Mouse (Mus musculus) telencephalon, adult 2 months (tissue): ENCODE results near the gene Ddah1.
"Not testable (repeated sequence)": the region's sequence is repeated elsewhere in the genome, so short reads cannot be mapped to it uniquely, and the experiment has no call there.

Experiments used
- DNase-seq: peaks from one replicate; pipeline ENCODE4 v3.0.0-alpha.2; 2011; ENCODE audit warnings: low read depth, low spot score

Ddah1 gene

GRCm38 (mm10) chr3:145862521-145862920 is 104.0 kb downstream of the Ddah1 start:
- no peak for DNase-seq

DNA sequence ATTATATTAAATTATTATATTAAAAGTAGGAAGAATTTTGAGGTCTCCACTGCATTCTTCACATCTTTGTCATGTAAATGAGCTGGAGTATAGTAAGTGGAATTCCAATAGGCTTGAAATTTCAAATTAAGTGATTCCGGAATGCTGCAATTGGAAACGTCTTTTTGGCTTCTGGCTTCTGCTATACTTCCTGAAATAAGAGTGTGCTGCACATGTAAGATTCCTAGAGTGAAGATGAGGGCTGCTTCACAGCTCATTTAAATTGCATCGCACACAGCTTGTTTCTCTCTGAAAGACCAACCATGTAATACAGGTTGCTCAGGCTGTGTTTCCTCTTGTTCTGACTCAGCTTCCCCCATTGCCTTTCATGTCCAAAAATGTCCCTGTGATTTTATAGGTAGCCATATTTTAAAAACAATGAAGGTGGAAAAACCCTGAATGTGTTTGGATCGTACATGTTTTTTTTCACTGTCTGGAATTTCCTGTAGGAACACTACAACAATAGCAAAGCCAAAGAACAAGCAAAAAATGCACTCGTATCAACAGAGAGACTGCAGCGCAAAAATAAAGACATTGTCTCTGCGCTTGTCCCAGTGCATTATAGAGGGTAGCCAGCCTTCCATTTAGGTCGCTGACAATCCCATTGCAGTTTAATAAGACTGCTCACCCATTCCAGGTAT is 105.7 kb downstream of the Ddah1 start:
- DNase-seq: no peak

GRCm38 (mm10) chr3:145864713-145865233 is 106.3 kb downstream of the Ddah1 start:
- DNase-seq: no peak

DNA sequence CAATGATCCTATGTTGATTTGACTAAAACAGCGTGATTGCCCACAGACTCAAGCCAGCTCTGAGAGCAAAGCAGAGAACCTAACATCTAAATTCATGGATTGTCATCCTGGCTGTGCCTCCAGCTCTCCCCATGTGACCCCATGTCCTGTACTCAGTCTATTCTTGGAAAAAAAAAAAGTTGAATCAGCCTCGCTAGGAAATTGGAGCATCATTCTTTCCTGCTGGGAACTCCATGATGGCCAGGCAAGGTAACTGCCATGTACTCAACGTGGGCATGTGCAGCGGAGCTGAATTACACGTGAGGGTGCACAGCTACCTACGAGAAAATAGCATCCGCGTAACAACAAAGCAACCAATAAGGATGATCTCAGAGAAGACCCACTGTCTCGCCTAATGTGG is 114.2 kb downstream of the Ddah1 start:
- no peak for DNase-seq

DNA sequence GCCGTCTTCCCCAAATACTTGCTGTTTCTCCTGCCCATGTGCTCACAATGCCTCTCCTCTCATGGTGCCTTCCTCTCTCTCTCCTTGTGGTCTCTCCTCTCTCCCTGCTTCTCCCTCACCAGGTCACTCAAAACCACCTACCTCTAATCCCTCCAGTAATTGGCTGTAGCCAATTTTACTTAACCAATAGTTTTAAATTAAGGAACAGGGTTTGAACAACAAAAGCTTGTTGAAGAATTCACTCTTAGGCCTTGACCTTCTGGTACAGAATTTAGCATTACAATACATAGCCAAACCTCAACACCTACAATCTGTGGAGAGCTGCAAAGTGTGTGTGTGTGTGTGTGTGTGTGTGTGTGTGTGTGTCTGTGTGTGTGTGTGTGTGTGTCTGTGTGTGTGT is 114.8 kb downstream of the Ddah1 start:
- no peak for DNase-seq

GRCm38 (mm10) chr3:145874126-145874525 is 115.7 kb downstream of the Ddah1 start:
- DNase-seq: no peak

DNA sequence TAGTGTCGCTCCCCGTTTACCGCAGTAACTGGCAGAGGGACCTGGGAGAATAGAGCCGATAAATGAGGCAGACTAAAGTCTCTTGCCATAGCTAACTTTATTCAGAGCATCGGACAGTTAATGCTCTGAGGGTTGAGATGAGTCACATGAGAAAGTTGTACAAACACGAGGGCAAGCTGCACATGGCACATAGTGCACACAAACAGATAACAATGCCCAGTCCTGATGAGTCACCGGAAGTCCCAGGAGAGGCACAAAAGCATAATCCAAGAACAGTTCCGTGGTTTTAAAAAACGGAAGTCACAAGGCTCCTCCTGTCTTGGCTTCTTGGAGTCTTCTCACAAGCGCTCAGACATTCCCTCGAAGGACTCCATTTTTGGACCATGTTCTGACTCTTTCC is 117.6 kb downstream of the Ddah1 start:
- no peak for DNase-seq

DNA sequence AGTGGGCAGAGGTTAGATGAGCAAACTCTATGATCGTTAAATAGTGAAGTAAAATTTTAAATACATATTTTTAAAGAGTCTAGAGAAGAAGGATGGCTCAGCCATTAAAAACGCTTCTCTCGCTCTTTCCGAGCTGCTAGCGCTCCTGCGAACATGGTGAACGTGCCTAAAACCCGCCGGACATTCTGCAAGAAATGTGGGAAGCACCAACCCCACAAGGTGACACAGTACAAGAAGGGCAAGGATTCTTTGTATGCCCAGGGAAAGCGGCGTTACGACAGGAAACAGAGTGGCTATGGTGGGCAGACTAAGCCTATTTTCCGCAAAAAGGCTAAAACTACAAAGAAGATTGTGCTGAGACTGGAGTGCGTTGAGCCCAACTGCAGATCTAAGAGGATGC is 120.4 kb downstream of the Ddah1 start:
- DNase-seq: not testable (repeated sequence)

GRCm38 (mm10) chr3:145880335-145880734 is 121.9 kb downstream of the Ddah1 start:
- DNase-seq: no peak

DNA sequence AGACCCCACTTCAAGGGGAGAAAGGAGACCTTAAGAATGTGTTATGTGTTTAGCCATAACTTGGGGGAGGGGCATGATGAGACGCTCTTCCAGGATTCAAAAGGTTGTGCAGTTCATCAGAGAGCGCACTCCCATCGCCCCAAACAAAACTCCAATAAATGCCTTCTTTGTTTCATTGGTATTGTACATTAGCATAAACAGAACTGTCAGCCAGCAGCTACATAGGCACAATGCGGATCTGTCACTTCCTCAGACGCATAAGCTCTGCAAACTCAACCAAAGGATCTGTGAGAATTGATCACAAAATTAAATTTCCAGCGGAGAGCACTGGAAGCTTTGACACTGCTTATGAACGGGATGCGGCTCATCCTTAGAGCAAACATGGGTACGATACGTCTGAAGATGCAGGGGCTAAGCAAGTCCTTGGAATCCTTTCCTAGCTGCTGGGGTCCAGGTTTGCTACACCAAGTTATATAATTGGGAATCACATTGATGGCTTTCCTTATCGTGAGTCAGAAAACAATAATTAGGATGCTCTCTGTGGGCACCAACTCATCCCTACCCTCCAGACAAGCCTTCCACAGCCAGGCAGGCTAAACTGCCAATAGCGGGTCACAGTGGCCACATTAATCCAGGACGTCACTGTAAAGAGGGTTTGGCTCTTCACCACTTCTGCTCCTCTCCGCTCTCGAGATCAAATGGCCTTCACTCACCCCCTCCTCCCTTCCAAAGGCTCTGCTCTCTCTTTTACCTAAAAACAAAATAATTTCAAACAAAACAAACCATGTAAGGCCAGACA is 123.8 kb downstream of the Ddah1 start:
- DNase-seq: no peak

- DNase-seq: no peak
These were observed 124.8 kb downstream of the Ddah1 start for GRCm38 (mm10) chr3:145883233-145883632.

DNA sequence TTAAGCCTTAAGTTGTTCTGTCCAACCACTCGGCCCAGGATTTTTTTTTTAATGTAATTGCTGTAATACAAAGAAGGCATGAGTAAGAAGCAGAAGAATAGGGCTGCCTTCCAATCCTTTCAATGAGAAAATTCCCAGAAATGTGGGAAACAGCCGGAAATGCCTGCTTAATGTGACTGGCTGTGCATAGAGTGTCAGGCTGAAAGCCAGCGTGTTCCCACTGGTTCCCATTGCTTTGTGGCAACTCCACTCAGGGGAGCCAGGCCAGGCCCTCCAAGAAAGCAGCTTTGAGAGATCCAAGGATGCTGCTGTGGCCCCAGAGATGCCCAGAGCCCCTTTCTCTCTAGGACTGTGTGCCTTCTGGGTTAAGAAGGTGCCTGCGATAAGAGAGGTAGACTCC is 126.9 kb downstream of the Ddah1 start:
- no peak for DNase-seq

- DNase-seq: no peak
These were observed 127.5 kb downstream of the Ddah1 start for GRCm38 (mm10) chr3:145885851-145886464.

DNA sequence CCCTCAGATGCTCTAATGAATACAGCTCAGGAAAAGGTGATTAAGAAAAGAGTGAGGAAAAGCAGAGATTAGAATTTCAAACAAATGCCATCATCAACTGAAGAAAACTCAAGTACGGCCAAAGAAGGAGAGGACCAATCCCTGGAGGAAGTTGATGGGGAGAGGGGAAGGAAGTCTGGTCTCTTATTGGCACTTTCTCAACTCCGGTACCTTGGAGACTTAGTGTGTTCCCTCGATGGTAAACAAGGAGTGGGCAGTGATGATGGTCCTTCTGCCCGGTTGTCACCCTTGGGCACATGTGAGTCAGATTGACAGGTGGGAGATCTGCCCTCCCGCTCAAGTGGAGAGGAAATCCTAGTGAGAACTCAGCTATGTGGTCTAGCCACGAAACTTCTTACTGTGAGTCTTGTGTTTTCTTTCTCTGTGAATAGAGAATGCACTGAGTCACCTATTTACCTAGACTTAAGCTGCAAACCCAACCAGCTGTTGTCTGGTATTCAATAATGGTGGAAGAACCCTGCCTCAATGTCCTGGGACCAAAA is 129.0 kb downstream of the Ddah1 start:
- DNase-seq: no peak

- DNase-seq: no peak
These were observed 132.1 kb downstream of the Ddah1 start for GRCm38 (mm10) chr3:145890346-145891132.

DNA sequence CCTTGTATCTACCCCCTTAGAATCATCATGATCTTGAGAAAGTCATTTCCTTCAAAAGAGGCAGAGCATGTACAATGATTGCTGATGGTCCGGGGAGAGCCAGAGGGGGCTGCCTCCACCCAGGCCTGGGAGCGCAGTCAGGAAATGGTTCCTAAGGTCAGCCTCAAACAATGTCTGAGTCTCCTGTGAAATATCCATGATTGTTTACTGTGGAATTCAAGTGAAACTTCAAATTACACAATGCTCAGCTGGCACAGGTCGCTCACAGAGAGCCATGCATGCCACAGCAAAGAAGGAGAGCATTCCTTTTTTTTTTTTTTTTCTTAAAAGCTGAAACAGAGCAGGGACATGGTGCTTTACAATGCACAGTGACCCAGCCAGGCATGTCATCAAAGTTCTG is 134.0 kb downstream of the Ddah1 start:
- no peak for DNase-seq

GRCm38 (mm10) chr3:145894131-145894530 is 135.7 kb downstream of the Ddah1 start:
- DNase-seq: no peak

DNA sequence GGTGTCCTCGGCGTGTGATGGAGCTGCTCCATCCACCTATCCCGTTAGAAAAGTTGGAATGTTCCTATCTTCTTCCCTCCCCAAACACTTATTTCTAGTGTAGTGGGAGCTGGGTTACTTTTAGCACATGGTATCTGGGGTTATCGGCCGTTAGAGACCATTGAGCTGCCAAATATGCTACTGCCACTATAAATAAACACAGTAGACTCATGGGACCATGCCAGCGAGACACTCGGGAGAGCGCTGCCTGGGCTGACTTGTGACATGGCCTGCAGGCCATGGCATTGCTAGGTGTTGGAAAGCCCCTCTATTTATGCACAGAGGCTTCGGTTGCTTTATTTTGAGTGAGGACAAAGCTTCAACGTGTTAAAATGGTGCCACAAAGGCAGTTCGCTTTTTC is 139.3 kb downstream of the Ddah1 start:
- DNase-seq: no peak

- no peak for DNase-seq
These were observed 141.4 kb downstream of the Ddah1 start for GRCm38 (mm10) chr3:145899832-145900231.

- DNase-seq: no peak
These were observed 145.1 kb downstream of the Ddah1 start for GRCm38 (mm10) chr3:145903530-145903929.
